Mouse (Mus musculus): ENCODE data around the gene Cacna2d4.

GRCm38 (mm10) chr6:119325978-119326377 lies 89.7 kb downstream of the Cacna2d4 start:
- TF ChIP-seq CTCF (IDR thresholded peaks at IDR 0.05; ENCODE audit: low read depth) (no peak), EP300 (IDR thresholded peaks at IDR 0.05; ENCODE audit: low read depth) (no peak)

Measured in liver, embryonic 14.5 days (tissue).